Mouse (Mus musculus): ENCODE measurements at regions not wholly inside any gene's neighbourhood (a gene's known extent, or its start where the extent isn't known, plus 50 kb on each side); places are given as distances from the start of the nearest gene placed in this dataset.

- no peak for DNase-seq
Observed at GRCm38 (mm10) chr16:51690861-51691260, 340.2 kb upstream of the Cblb start.

DNA sequence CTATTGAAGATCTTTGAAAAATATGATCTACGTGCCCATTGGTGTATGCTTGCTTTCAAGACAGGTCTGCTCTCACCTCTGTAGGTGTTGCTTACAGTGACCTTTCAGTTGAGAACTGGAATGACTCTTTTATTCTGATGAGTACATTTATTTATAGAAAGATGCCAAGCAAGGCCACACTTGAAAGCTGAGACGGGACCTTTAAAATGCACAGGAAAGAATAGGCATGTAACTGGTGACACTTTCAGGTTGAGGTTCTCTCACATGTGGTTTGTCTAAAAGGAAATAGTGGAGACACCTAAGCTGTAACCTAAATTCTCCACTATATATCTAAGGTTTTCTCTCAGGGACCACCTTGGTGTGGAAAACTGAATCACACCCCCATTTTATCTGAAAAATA is 326.0 kb upstream of the Cblb start:
- no peak for DNase-seq

DNA sequence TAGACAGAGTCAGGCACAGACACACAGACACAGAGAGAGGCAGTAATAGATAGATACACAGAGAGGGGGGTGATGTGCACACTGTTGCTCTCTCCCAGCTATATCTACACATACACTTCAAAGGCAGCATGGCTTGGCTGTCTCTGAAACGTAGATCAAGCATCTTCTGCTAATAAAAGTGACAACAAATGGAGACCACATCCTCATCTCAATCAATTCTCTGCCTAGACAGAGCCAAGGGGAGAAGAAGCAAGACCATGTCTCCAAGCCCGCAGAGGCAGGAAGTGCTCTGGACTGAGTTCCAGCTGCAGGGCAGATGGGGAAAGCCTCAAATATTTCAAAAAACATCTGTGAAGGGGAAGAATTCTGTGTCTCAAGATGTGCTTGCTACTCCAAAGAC is 312.3 kb upstream of the Cblb start:
- DNase-seq = no peak

DNA sequence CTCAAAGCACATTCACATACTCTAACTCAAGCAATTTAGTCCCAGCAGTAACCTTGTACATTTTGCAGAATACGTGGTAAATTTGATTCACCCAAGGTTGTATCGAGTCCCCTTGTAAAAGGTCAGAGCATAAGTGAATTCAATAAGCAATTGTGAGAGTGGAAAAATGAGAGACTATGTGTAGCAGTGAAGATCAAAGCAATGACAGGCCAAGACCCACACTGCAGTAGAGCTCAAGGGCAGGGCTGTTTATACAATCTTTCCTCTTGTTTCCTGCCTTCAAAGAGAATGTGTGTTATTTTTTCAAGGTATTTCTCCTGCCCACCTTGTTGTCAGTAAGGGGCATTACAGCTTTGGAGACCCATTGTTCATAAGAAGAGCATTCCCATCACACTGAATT is 311.4 kb upstream of the Cblb start:
- DNase-seq = no peak

DNA sequence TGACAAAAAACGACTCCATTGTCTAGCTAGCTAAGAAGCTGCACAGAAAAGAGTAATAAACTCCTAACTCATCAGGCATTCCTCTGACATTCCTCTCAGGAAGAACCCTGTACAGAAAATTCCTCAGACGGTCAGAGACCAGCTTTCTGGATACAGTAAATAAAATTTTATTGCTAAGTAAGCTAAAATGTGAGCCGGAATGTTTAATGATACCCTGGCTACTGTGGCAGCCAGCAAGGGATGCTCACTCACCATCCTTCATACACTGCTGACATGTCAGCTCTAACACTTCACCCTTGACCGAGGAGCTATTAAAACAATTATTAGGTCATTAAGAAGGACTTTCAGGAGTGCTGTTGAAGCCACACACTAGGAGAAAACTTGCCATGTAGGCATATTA is 308.3 kb upstream of the Cblb start:
- no peak for DNase-seq

- no peak for DNase-seq
Observed at GRCm38 (mm10) chr16:51741875-51742274, 289.1 kb upstream of the Cblb start.

DNA sequence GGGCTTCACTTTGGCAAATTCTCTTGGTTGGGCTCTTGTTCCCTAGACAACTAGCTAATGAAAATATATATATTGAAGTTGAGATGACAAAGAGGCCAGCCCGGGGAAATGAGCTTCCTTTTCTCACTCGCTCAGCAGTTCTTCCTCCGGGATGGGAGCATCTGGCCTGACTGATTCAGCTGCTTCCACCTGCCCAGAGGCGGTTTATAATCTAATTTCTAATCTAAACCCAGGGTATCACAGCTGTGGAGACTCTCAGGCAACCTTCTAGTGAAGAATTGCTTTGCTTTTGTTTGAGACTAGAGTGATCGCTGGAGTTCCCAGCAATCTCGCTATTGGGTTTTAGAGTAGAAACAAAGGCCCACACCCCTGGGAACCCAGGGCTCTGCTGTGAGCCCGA is 279.1 kb upstream of the Cblb start:
- no peak for DNase-seq

DNA sequence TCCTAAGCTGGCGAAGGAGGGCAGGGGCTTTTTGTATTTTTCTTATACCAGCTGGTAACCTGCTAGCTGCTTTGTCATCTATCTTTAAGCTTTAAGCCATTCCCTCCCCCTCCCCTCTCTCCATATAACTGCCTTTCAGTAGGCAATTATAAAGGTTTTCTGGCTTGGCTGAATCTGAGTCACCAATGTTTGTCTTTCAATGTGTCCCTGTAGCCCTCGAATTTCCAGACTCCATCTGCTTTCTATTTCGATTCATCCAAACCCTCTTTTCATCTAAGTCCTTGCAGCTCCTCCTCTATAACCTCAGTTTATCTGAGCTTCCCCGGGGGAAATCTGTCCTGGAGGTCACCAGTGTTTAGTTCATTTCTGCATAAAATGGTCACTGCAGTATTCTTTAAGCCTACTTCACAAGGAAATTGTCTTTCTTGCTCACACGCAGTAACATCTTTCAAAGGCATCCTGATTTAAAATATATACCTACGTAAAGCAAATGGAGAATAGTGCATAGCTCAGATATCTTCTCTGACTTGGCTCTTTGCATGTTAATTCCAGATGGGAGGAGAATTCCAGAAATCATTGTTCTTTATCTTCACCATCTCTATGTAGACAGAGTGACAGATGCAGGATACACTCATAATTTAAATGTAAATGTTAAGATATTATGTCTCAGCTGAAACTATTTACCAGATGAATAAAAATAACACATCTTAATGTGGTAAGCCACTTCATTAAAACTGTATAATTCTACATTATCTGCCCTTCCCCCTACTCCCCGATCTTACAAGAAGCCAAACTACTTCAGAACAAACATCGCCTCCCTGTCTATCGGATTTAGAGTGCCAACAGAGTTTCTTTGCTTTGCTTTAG is 272.4 kb upstream of the Cblb start:
- DNase-seq = no peak

DNA sequence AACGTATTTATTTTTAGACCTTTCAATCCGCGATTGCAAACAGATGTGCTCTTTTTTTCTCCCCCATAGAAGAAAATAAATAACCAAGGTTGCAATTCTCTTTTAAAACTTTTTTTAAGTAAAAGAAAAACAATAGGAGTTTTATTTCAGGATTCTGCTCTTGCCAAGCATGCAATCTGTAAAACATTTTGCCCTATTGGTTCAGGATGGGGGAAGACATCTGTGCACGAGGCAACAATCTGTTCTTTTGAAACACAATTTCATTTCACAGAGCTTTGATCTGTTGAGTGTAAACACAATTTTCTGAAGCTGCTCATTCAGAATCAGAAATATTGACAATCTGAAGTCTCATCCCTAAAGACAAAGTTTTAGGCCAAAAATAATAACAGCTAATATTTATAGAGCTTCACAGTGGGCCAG is 271.8 kb upstream of the Cblb start:
- no peak for DNase-seq

GRCm38 (mm10) chr16:51767556-51767955 is 263.5 kb upstream of the Cblb start:
- no peak for DNase-seq

DNA sequence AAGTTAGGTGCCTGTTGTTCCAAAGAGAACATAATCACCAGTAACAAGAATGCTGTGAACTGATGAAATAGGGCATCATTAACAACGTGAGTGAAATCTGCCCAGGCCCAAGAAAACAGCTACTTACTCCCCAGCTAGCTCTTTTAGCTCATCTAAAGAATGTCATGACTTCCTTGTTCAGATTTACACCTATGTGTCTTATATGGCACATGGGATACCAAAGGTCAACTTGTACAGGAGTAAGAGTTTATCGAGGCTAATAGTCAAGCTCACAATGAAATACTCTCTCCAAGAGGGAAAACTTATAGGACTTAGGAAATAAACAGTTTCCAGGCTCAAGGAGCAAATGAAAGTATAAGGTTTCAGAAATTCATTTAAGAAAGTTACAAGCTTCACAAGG is 252.1 kb upstream of the Cblb start:
- DNase-seq = no peak

DNA sequence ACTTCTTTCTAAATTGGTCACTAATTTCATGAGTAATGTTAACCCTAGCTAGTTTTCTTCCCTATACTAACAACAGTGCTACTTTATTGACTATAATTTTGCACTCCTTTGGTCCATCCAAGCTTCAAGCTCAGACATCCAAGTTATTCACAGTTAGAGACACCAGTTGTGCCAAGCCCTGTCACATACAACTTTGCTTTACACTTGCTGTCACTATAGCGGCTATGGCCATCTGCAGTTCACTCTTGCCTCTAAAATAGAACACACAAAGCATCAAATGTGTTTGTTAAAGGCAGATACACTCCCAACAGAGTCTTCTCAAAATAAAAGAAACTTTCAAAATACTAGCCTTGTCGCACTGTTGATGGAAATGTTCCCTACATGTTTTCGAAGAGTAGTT is 236.0 kb upstream of the Cblb start:
- DNase-seq = no peak

DNA sequence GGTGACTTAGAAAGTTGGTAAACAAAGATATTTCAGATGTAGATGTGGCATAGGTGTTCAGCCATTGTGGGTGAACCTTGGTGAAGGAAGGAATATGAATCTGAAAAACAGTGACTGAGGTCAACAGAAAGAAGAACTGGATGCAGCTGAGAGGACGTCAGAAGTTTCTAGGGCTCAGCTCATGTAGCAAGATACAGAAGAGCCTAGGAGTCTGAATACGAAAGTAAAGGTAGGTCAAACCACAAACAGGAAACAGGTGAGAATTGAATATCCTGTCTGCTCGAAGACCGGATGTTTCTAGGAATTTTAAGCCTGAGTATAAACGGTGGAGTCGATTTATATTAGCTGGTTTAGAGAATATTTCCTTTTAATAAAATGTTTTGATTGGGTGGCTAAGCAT is 223.7 kb upstream of the Cblb start:
- peak; percentile 6 to 22 for DNase-seq

DNA sequence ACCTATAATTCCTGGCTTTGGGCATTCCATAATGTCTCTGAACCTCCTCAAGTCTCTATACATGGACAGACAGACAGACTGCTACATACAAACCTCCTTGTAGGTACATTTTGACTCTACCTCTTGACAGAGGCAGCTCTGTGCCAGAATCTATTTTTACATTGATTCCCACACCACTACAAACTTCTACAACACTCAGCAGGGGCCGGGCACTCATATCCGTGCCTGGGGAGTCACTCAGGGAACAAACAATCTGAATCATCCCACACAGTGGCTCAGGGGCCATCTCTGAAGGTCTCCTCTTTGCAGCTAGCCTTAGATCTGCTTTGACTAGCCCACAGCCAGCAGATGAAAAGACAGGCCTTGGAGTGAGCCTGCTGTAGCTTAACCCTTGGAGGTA is 221.9 kb upstream of the Cblb start:
- DNase-seq = no peak

GRCm38 (mm10) chr16:51811073-51811472 is 220.0 kb upstream of the Cblb start:
- no peak for DNase-seq

GRCm38 (mm10) chr16:51842770-51843169 is 188.3 kb upstream of the Cblb start:
- DNase-seq = no peak

DNA sequence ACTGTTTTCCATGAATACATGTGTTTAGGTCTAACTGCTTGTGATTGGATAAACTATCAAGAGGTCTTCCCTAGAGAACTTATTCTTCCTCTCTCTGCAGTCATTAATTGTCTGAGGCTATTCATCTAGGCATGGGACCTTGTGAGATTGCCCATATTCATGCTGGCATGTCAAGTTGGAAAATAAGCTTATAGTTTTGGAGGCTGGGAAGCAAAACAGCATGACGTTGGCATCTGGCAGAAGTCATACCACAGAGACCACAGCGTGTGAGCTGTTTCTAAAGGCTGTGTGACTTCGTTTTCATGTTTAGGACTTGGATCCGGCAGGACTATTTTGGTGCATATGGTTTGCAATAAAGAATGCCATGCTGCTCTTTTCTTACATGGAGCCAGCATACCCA is 185.5 kb upstream of the Cblb start:
- no peak for DNase-seq

DNA sequence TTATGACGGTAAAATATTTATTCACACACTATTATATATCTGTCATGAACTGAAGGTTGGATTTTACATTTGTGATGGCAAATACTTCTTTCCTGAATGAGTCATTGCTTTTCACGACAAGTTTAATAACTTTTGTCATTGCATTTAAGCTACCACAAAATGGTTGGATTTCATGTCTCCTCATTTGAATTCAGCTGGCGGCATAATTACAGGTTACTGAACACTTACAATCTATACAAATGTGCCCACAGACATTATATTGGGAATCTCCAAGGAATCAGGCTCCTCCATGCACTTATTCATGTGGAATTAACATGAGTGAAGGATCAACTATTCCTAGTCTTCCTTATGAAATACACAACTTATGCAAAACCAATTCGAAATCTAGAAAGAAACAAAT is 150.3 kb upstream of the Cblb start:
- DNase-seq = no peak

- DNase-seq = no peak
Observed at GRCm38 (mm10) chr16:51881127-51881526, 149.9 kb upstream of the Cblb start.

GRCm38 (mm10) chr16:51883813-51884212 is 147.2 kb upstream of the Cblb start:
- no peak for DNase-seq

DNA sequence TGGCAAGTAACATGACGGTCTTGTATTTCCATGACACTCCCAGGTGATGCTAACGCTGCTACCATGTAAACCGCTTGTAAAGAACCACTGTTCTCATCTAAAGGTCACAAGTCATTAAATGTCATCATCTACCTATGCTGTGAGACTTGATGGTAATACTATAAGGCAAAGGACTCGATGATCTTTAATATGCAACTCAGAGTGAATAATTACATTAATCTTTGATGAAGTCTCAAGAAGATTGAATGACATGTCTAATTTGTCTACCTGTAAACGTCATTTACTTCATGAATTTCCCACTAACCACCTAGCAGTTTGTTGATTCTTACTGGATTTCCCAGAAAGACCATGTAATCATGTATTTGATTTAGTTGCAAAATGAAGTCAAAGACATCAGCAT is 143.5 kb upstream of the Cblb start:
- no peak for DNase-seq

GRCm38 (mm10) chr16:51905588-51905987 is 125.4 kb upstream of the Cblb start:
- no peak for DNase-seq

DNA sequence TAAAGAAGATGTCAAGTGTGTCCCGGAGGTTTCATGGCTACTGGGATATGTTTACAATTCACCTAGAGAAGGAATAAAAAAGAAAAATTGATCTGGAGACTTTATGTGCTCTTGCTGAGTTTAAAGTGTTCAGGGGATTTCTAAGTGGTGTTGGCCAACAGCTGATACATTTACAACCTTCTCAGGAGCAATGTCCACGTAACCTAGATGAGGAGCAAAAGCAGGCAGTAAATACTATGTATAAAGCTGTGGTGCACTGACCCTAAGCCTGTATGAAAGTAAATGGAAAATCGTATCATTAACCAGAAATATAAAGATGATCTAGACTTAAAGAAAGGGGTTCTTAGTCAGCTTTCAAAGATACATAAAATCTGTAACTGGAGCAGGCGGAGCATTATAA is 124.3 kb upstream of the Cblb start:
- no peak for DNase-seq

DNA sequence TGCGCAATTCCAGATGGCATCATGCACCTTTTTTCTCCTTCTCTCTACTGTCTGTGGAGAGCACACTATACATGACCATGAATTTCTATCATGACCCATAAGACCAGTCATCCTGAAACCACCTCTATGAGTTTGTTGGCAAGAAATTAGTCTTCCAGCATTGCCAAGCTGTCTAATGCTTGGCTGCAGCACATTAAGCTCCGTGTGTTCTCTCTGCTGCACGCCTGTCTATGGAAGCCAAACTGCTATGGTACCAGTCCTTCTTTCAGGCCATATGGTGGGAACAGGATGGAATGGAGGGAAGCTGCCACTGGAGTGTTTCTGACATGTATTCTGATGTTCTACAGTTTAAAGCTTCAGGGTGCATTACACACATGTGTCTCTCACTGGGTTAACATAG is 121.0 kb upstream of the Cblb start:
- no peak for DNase-seq

GRCm38 (mm10) chr16:51911109-51911765 is 119.8 kb upstream of the Cblb start:
- DNase-seq = no peak

Data from B cell, adult 2 months (primary cell).